Mouse (Mus musculus) activated CD4-positive, CD25-positive, alpha-beta regulatory T cell, adult 9 weeks (primary cell): ENCODE results near the gene Apex1. TPM values are rescaled to one million over a fixed set of nuclear protein-coding genes. Genes with fewer than 3 reads are reported as not detected.

Source experiments
- polyA plus RNA-seq: library from polyadenylated mRNA; unstranded; fragments of 100-300 nt; shearing (Covaris generic); gene quantifications from one replicate; pipeline ENCODE4 v1.2.1, GENCODE M21; 2017

The Apex1 gene
- 66.3 TPM for polyA plus RNA-seq

GRCm38 (mm10) chr14:50924281-50925064 is at the start of gene Apex1, which contains the start of gene Osgep:
Gene Apex1, plus strand, starts transcription at chr14:50924968.
Gene Osgep, minus strand, starts transcription at chr14:50924893.

GRCm38 (mm10) chr14:50897374-50897765 is 27.4 kb upstream of the Apex1 start, which contains the start of gene Klhl33:
Gene Klhl33, minus strand, starts transcription at chr14:50897507.

GRCm38 (mm10) chr14:50930754-50931492 is 6.2 kb downstream of the Apex1 start, which contains the start of the genes Pip4p1 and Pnp:
Gene Pip4p1, minus strand, starts transcription at chr14:50930856.
Gene Pnp, plus strand, starts transcription at chr14:50931082.

GRCm38 (mm10) chr14:50943932-50944667 is 19.3 kb downstream of the Apex1 start, which contains the start of gene Gm49342:
Gene Gm49342, plus strand, starts transcription at chr14:50944517.

GRCm38 (mm10) chr14:50955942-50956508 is 31.3 kb downstream of the Apex1 start, which contains the start of gene Pnp2:
Gene Pnp2, plus strand, starts transcription at chr14:50955992.

Other genes with a start within 250 kb of the Apex1 start
- gene Olfr747, start 231.8 kb upstream of the Apex1 start, polyA plus RNA-seq: not detected
- gene Olfr748, start 217.6 kb upstream of the Apex1 start, polyA plus RNA-seq: not detected
- not detected for gene Olfr749, start 179.9 kb upstream of the Apex1 start, polyA plus RNA-seq
- 113 TPM for gene Ttc5, start 139.4 kb upstream of the Apex1 start, polyA plus RNA-seq
- not detected for gene Ccnb1ip1, start 117.2 kb upstream of the Apex1 start, polyA plus RNA-seq
- 83.4 TPM for gene Parp2, start 117.1 kb upstream of the Apex1 start, polyA plus RNA-seq
- 27.8 TPM for gene Tep1, start 54.4 kb upstream of the Apex1 start, polyA plus RNA-seq
- 0.05 TPM for gene Klhl33, start 27.5 kb upstream of the Apex1 start, polyA plus RNA-seq
- 94.6 TPM for gene Osgep, start 75 bp upstream of the Apex1 start, polyA plus RNA-seq
- gene Pip4p1, start 5.9 kb downstream of the Apex1 start, polyA plus RNA-seq: 8.1 TPM
- gene Pnp, start 6.1 kb downstream of the Apex1 start, polyA plus RNA-seq: 80.7 TPM
- not detected for gene Gm49342, start 19.5 kb downstream of the Apex1 start, polyA plus RNA-seq
- 0.83 TPM for gene Pnp2, start 31.0 kb downstream of the Apex1 start, polyA plus RNA-seq
- gene Rnase10, start 82.8 kb downstream of the Apex1 start, polyA plus RNA-seq: not detected
- gene Rnase9, start 116.9 kb downstream of the Apex1 start, polyA plus RNA-seq: not detected
- not detected for gene Rnase11, start 125.2 kb downstream of the Apex1 start, polyA plus RNA-seq
- not detected for gene Rnase12, start 132.7 kb downstream of the Apex1 start, polyA plus RNA-seq
- not detected for gene Olfr750, start 149.5 kb downstream of the Apex1 start, polyA plus RNA-seq
- 22.8 TPM for gene Rnase4, start 166.1 kb downstream of the Apex1 start, polyA plus RNA-seq
- 4.4 TPM for gene Ang, start 166.2 kb downstream of the Apex1 start, polyA plus RNA-seq
- gene Eddm3b, start 189.5 kb downstream of the Apex1 start, polyA plus RNA-seq: not detected
- gene Rnase6, start 198.9 kb downstream of the Apex1 start, polyA plus RNA-seq: 1.2 TPM
- gene Rnase1, start 221.8 kb downstream of the Apex1 start, polyA plus RNA-seq: not detected
- gene Rnase2b, start 237.3 kb downstream of the Apex1 start, polyA plus RNA-seq: not detected